ENCODE assay signal across 21 mouse cellular contexts in the genomic region with DNA sequence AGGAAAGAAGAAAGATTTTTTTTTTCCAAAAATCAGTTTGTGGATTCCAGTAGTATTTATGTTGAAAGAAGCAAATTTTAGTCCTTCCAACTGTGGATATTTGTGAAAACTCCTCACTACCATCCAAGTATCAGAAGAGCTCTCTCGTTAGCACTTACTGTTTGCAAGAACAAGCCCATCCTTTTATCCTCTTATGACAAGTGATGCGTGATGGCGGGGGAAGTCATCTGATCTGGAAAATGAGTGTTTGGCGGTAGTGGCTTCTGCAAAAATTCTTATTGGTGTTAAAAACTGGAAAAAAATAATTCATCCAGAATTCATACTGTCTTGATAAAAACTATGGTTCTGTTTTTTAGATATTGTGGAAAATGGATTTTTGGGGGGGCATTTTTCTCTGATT. TPM values are rescaled to one million over a fixed set of nuclear protein-coding genes. Genes with fewer than 3 reads are reported as not detected.
DNase-seq lines count a peak whose midpoint lies in the region; ATAC-seq lines count a peak whose summit lies in the region.
"Had no signal": no experiment of that assay in that cellular context is flagged by ENCODE, and none has a peak within 500 bp of the region (broad histone marks: within the 10 kb centered on the region; RNA-seq: fewer than 3 reads in every experiment).

No protein-coding gene starts in this region.

- H3K9me3 ChIP-seq in forebrain, embryonic 10.5 days: no peaks in the 10 kb centered on the region
- no peaks in the 10 kb centered on the region for H3K9me3 ChIP-seq in forebrain, embryonic 16.5 days (ENCODE audit: control insufficient read depth, low read length)
- H3K9me3 ChIP-seq: embryonic facial prominence, embryonic 13.5 days; embryonic facial prominence, embryonic 15.5 days; forebrain, embryonic 13.5 days; forebrain, embryonic 15.5 days; G1E had no signal

- no peak overlapping the region for H3K4me2 ChIP-seq in forebrain, embryonic 16.5 days (ENCODE audit: low read length)
- H3K4me2 ChIP-seq: embryonic facial prominence, embryonic 13.5 days; embryonic facial prominence, embryonic 15.5 days; forebrain, embryonic 13.5 days; forebrain, embryonic 15.5 days had no signal

- H3K27me3 ChIP-seq in forebrain, embryonic 10.5 days (ENCODE audit: poor library complexity, severe bottlenecking): no peaks in the 10 kb centered on the region
- no peaks in the 10 kb centered on the region for H3K27me3 ChIP-seq in forebrain, embryonic 16.5 days (replicated peaks; ENCODE audit: control insufficient read depth, insufficient read depth, low read length)
- H3K27me3 ChIP-seq: CH12.LX; embryonic facial prominence, embryonic 13.5 days; embryonic facial prominence, embryonic 15.5 days; forebrain, embryonic 13.5 days; forebrain, embryonic 15.5 days had no signal

- peaks cover 23% of the 10 kb centered on the region for H3K4me1 ChIP-seq in forebrain, embryonic 10.5 days
- H3K4me1 ChIP-seq in forebrain, embryonic 16.5 days (replicated peaks; ENCODE audit: control insufficient read depth, insufficient read depth, low read length): peaks cover 12% of the 10 kb centered on the region
- H3K4me1 ChIP-seq: embryonic facial prominence, embryonic 15.5 days had no signal

- DNase-seq in cerebellum, postnatal 10 days: peak; percentile 68 to 74
- DNase-seq in forebrain, embryonic 10.5 days (ENCODE audit: extremely low spot score, low spot score): no peak
- DNase-seq in retina, postnatal 1 day: peak; percentile 65
- no peak for DNase-seq in kidney, adult 11 months
- DNase-seq: adrenal gland, adult 2 months; adrenal gland, postnatal 10 days; adrenal gland, postnatal 25 days; B cell, adult 2 months; cerebellum, adult 9-10 months; cerebellum, postnatal 36 days; embryo, embryonic 11 days had no signal

- H3K9ac ChIP-seq in forebrain, embryonic 16.5 days (replicated peaks; ENCODE audit: low read depth, low read length): no peak overlapping the region
- H3K9ac ChIP-seq: embryonic facial prominence, embryonic 13.5 days; embryonic facial prominence, embryonic 15.5 days; forebrain, embryonic 13.5 days; forebrain, embryonic 15.5 days had no signal

- no peak for ATAC-seq in cerebellum, adult (ENCODE audit: insufficient number of reproducible peaks, low FRiP score, low TSS enrichment)
- ATAC-seq in forebrain, embryonic 16.5 days: no peak
- ATAC-seq: CD4-positive, CD25-positive, alpha-beta regulatory T cell, adult 4 months; forebrain, embryonic 13.5 days; forebrain, embryonic 15.5 days had no signal

- H3K4me3 ChIP-seq in forebrain, embryonic 10.5 days: no peak overlapping the region
- no peak overlapping the region for H3K4me3 ChIP-seq in forebrain, embryonic 16.5 days (replicated peaks; ENCODE audit: low read length)
- H3K4me3 ChIP-seq: embryonic facial prominence, embryonic 13.5 days; embryonic facial prominence, embryonic 15.5 days; erythroblast, embryonic 14.5 days; forebrain, embryonic 13.5 days; forebrain, embryonic 15.5 days had no signal

- H3K36me3 ChIP-seq in forebrain, embryonic 10.5 days (replicated peaks): peaks cover 77% of the 10 kb centered on the region
- peaks cover 8% of the 10 kb centered on the region for H3K36me3 ChIP-seq in forebrain, embryonic 16.5 days (ENCODE audit: control insufficient read depth, insufficient read depth)

- WGBS in forebrain, embryonic 10.5 days: 60% methylated on average over 4 of the region's 4 CpGs
- WGBS in forebrain, embryonic 16.5 days: 59% methylated on average over 4 of the region's 4 CpGs

- H3K27ac ChIP-seq in forebrain, embryonic 10.5 days: 0 out of 2 replicates have a peak overlapping the region, but pooled peaks have one; percentile 30
- H3K27ac ChIP-seq in forebrain, embryonic 16.5 days (ENCODE audit: low read length): no peak overlapping the region
- H3K27ac ChIP-seq: embryonic facial prominence, embryonic 13.5 days; embryonic facial prominence, embryonic 15.5 days; forebrain, embryonic 13.5 days; forebrain, embryonic 15.5 days had no signal

RNA-seq across cellular contexts. Expression of gene Nxph3, which starts 22.1 kb away (rescaled TPM):
- polyA plus RNA-seq in forebrain, embryonic 10.5 days (2016; fragmentation: Nextera tagmentation; extraction: Ambion mirVana): 0.31 and 0.36 TPM in 2 replicates
- polyA plus RNA-seq in forebrain, embryonic 16.5 days (2015; fragmentation: Nextera tagmentation; extraction: Ambion mirVana): 7.5 and 7.6 TPM in 2 replicates
- polyA plus RNA-seq: CD4-positive, CD25-positive, alpha-beta regulatory T cell, adult 4 months; erythroblast, embryonic 14.5 days; G1E had no signal

Comparison
In these comparisons a context has a peak if more than half of its experiments do, and no peak if none do; other contexts are left out.
1. DNase-seq: peak in cerebellum, postnatal 10 days (2 of 2) and retina, postnatal 1 day (single experiment); none in forebrain, embryonic 10.5 days (single experiment) and kidney, adult 11 months (single experiment).